Mouse (Mus musculus) cerebellum, postnatal 4 days (tissue): ENCODE measurements around the gene Rgs12.
A peak's percentile ranks its signal among the peaks of the same experiment; 100 is the strongest.

Experiments
- DNase-seq, 2 experiments: peaks; one replicate each; pipeline ENCODE4 v3.0.0; 2022; ENCODE audit warnings: low spot score in 2 of 2, mixed read lengths in 1 of 2

Rgs12 gene

DNA sequence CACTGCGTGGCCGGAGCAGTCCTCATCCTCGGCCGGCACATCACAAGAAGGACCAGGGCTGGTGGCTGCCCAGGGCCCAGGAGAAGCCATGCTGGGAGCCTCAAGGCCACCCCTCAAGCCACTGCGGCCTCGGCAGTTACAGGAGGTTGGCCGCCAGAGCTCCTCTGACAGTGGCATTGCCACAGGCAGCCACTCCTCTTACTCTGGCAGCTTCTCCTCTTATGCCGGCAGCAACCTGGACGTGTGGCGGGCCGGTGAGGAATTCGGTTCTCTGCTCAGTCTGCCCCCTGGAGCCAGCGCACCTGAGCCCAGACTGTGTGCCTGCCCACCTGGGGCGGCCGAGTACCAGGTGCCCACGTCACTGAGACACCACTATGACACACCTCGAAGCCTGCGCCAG, 129.9 kb downstream of the Rgs12 start:
- no peak for DNase-seq

DNA sequence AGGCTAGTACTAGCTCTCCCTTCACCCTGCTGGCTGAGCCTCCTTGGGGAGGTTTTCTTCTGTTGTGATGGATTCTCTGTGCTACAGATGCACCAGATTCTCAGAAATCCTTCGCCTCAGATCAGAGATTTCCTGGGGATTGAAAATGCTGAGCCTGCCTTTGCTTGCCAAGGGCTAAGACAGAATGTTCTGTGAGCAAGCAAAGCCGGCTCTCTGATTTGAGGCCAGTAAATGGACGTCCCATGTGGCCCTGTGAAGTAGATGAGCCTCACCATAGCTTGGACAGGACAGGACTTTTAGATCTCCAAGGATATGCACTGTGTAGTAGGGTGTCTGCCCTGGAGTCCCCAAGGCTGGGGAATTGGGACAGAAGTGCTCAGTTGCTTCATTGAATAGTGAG, 135.7 kb downstream of the Rgs12 start:
- no peak for DNase-seq

DNA sequence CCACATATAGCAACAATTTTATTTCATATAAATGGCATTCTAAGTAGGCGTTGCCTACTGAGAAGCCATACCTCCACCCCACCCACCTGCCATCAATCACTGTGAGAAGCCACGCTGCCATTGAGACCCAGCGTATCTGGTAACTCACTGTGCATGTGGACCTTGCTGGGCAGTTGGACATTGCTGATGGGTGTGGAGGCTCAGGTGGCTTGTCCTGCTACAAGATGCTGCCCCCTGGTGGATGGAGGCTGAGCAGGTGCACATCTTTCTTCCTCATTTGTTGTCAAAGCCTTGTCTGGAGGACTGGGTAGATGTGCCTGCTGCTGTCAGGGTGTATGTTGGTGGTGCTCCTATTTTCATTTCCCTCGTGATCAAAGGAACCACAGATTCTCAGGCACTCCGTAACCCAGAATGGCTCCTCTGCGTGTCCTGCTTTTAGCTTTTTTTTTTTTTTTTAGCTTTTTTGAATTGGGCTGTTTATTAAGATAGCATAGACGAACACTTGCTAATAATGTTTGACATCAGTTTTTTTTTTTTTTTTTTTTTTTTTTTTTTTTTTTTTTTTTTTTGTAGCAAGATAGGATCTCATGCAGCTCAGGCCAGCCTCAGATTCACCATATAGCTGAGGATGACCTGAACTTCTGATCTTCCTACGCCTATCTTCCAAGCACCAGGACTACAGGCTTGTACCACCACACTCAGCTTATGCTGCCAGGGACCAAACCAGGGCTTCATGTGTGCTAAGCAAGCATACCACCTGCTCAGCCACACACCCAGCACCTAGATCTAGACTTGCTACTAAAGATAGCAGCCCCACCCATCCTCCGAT, 139.8 kb downstream of the Rgs12 start:
- peak; percentile 67 to 72 for DNase-seq
